Mouse (Mus musculus) c-Kit-positive CD71-positive TER-119-negative erythroid progenitor cells, embryonic 14.5 days (primary cell): Measurements from ENCODE around the gene Fcgr2b.
"Not testable (repeated sequence)": the region's sequence is repeated elsewhere in the genome, so short reads cannot be mapped to it uniquely, and the experiment has no call there.

Experiments
- DNase-seq: peaks from one replicate; pipeline ENCODE4 v3.0.0-alpha.2; 2013; ENCODE audit warnings: low read depth

Fcgr2b gene

GRCm38 (mm10) chr1:170975751-170976161 is 591 bp downstream of the Fcgr2b start:
- DNase-seq = no peak

GRCm38 (mm10) chr1:170975350-170975749 is 997 bp downstream of the Fcgr2b start:
- DNase-seq = not testable (repeated sequence)

GRCm38 (mm10) chr1:170974736-170975135 is 1.6 kb downstream of the Fcgr2b start:
- no peak for DNase-seq

GRCm38 (mm10) chr1:170974171-170974570 is 2.2 kb downstream of the Fcgr2b start:
- DNase-seq = no peak

- no peak for DNase-seq
Measured at GRCm38 (mm10) chr1:170972936-170973335, 3.4 kb downstream of the Fcgr2b start.

- no peak for DNase-seq
Measured at GRCm38 (mm10) chr1:170972494-170972893, 3.9 kb downstream of the Fcgr2b start.

GRCm38 (mm10) chr1:170968576-170968975 is 7.8 kb downstream of the Fcgr2b start:
- DNase-seq = no peak

- DNase-seq = no peak
Measured at GRCm38 (mm10) chr1:170967581-170967980, 8.8 kb downstream of the Fcgr2b start.

- DNase-seq = no peak
Measured at GRCm38 (mm10) chr1:170963087-170963486, 13.3 kb downstream of the Fcgr2b start.

GRCm38 (mm10) chr1:170962301-170962700 is 14.0 kb downstream of the Fcgr2b start:
- no peak for DNase-seq

- no peak for DNase-seq
Measured at GRCm38 (mm10) chr1:170961101-170961500, 15.2 kb downstream of the Fcgr2b start.

- no peak for DNase-seq
Measured at GRCm38 (mm10) chr1:170959791-170960190, 16.6 kb downstream of the Fcgr2b start.

GRCm38 (mm10) chr1:170958225-170958624 is 18.1 kb downstream of the Fcgr2b start:
- DNase-seq = no peak

GRCm38 (mm10) chr1:170953192-170953591 is 23.2 kb downstream of the Fcgr2b start:
- no peak for DNase-seq

GRCm38 (mm10) chr1:170950772-170951171 is 25.6 kb downstream of the Fcgr2b start:
- DNase-seq = peak; percentile 71

- not testable (repeated sequence) for DNase-seq
Measured at GRCm38 (mm10) chr1:170944908-170945307, 31.4 kb downstream of the Fcgr2b start.

GRCm38 (mm10) chr1:170944151-170944550 is 32.2 kb downstream of the Fcgr2b start:
- DNase-seq = not testable (repeated sequence)

GRCm38 (mm10) chr1:170939255-170939654 is 37.1 kb downstream of the Fcgr2b start:
- no peak for DNase-seq

GRCm38 (mm10) chr1:170934383-170934782 is 42.0 kb downstream of the Fcgr2b start:
- DNase-seq = no peak

- no peak for DNase-seq
Measured at GRCm38 (mm10) chr1:170933940-170934339, 42.4 kb downstream of the Fcgr2b start.

- no peak for DNase-seq
Measured at GRCm38 (mm10) chr1:170933386-170933920, 42.9 kb downstream of the Fcgr2b start.

- no peak for DNase-seq
Measured at GRCm38 (mm10) chr1:170932043-170932442, 44.3 kb downstream of the Fcgr2b start.

GRCm38 (mm10) chr1:170929245-170929644 is 47.1 kb downstream of the Fcgr2b start:
- no peak for DNase-seq

- no peak for DNase-seq
Measured at GRCm38 (mm10) chr1:170928467-170928866, 47.9 kb downstream of the Fcgr2b start.
